Mouse (Mus musculus) cerebellum, adult 2 months (tissue): ENCODE results near the gene Prkcb.
A peak's percentile ranks its signal among the peaks of the same experiment; 100 is the strongest.

Source experiments
- CTCF ChIP-seq: fragments of 200-500 bp; IDR thresholded peaks from 2 replicates; pipeline ENCODE4 v1.5.1; 2011; ENCODE audit warnings: low read depth, mild to moderate bottlenecking, control low read depth, low read length, moderate library complexity, borderline replicate concordance; ENCODE audit not compliant: insufficient read depth
- POLR2A ChIP-seq: fragments of 200-500 bp; IDR thresholded peaks from 2 replicates; pipeline ENCODE4 v1.6.1; 2011; ENCODE audit warnings: low read length, control low read depth, borderline replicate concordance; ENCODE audit not compliant: insufficient read depth

GRCm38 (mm10) chr7:122289243-122290111 is 926 bp downstream of the Prkcb start:
- TF ChIP-seq POLR2A (0 out of 2 replicates have a peak, but pooled peaks have one; percentile 13), CTCF (no peak)
